Mouse (Mus musculus): ENCODE measurements at regions not wholly inside any gene's neighbourhood (a gene's known extent, or its start where the extent isn't known, plus 50 kb on each side); places are given as distances from the start of the nearest gene placed in this dataset.

DNA sequence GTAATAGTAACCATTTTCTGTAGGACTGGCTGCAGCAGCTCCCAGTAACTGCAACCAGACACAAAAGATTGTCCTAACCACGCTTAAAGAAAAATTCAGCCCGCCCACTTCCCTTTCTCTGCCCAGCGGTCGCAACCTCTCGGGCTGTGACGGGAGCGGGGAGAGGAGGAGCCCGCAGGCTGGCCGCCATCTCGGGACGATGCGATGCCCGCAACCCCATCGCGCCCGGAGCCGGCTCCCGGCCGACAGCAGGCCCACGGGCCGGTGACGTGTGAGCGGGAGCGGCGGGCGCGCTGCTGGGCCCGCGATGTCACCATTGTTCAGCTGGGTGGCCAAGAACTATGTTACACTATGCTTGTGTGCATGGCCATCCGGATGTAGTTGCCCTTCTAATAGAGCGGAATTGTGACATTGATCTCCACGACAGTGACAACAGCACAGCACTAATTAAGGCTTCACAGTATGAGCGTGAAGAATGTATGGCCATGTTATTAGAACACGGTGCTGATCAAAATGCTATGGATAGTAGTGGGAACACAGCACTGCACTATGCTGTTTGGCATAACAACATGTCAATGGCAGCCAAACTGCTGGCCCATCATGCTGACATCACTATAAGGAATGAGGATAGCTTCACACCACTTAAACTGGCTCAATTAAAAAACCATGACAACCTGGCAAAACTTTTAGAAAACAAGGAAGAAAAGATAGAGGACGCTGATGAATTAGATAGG is 59.2 kb upstream of the C2cd4b start:
- no peak for DNase-seq

DNA sequence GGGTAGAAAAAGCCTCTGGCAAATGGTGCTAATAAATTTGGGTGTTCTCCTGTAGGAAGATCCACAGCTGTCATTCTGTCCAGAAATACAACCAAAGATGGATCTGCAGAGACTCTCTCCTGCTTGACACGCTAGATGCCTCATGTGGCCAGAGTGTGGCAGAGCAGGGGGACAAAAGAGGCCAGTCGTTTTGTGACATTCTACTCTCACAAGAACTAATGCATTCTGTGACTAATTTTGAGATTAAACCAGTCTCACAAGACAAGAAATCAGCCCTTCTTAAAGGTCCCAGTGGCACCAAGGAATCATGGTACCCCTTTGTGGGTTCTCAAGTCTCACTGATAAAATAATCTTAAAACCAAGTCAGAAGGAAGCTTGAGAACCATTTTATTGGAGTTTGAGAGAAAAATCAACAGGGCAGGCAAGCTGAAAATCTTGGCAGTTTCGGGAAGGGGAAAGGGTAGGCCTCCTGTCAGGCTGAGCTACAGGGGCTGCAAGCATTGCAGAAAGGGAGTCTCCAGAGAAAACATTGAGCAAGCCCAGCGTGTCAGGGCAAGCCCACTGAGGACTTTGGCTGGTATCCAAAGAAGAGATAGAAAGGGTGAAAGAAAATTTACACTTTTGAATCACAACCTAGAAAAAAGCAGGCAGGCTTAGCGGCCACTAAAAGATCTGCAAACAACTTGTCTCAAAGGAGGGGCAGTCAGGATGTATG is 50.8 kb upstream of the C2cd4b start:
- DNase-seq, result no peak

Measured in thymus, postnatal 14 days (tissue).